Mouse (Mus musculus) bone marrow macrophage, adult 2 months (primary cell): ENCODE data around the gene Scd4.

Experiments
- CTCF ChIP-seq: IDR thresholded peaks from 2 replicates; pipeline ENCODE4 v1.5.1; 2012; ENCODE audit warnings: low read depth, mild to moderate bottlenecking, low read length, moderate library complexity
- POLR2A ChIP-seq: IDR thresholded peaks from 2 replicates; pipeline ENCODE4 v1.6.1; 2012; ENCODE audit warnings: mild to moderate bottlenecking, low read depth, low read length, borderline replicate concordance

DNA sequence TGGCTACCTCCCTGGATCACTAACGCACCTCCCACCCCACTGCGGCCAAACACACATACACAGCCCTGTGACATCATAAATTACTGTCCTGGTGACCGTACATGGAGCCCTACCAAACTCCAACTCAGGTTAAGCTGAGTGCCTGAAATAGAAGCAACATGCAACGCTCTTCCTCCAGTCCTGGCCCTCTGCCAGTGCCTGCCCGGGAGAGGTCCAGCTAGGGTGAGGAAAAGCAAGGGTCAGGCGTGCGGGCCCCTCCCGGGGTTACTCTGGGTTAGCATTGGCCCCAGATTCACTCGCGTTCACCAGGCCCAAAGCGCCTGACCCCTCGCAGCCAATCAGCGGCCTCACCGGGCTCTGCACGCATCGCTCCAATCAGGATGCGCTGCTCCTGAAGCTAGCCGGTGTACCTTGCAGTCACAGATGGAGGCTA is 18.5 kb upstream of the Scd4 start:
- TF ChIP-seq POLR2A = no peak
- TF ChIP-seq CTCF = no peak
